Mouse (Mus musculus): Measurements from ENCODE around the gene Arid1a.

GRCm38 (mm10) chr4:133671184-133671880 is 85.2 kb downstream of the Arid1a start:
- peak; percentile 96 for TF ChIP-seq CTCF (IDR thresholded peaks at IDR 0.05; ENCODE audit: extremely low read depth, insufficient read length, insufficient replicate concordance, low read depth, low read length)
- TF ChIP-seq POLR2A (IDR thresholded peaks at IDR 0.05; ENCODE audit: low read depth, low read length), result no peak
